Mouse (Mus musculus) small intestine, adult 2 months (tissue): ENCODE data around the gene Plcb2.

ENCODE experiments used
- CTCF ChIP-seq: fragments of 200-500 bp; IDR thresholded peaks from 2 replicates; pipeline ENCODE4 v1.5.1; 2012; ENCODE audit warnings: low read depth, mild to moderate bottlenecking, control low read depth, inconsistent platforms, low read length, moderate library complexity, mixed read lengths; ENCODE audit not compliant: insufficient replicate concordance, insufficient read length; ENCODE audit errors: extremely low read depth
- POLR2A ChIP-seq: fragments of 200-500 bp; IDR thresholded peaks from 2 replicates; pipeline ENCODE4 v1.6.1; 2012; ENCODE audit warnings: low read depth, mild to moderate bottlenecking, control low read depth, inconsistent platforms, low read length, moderate library complexity

DNA sequence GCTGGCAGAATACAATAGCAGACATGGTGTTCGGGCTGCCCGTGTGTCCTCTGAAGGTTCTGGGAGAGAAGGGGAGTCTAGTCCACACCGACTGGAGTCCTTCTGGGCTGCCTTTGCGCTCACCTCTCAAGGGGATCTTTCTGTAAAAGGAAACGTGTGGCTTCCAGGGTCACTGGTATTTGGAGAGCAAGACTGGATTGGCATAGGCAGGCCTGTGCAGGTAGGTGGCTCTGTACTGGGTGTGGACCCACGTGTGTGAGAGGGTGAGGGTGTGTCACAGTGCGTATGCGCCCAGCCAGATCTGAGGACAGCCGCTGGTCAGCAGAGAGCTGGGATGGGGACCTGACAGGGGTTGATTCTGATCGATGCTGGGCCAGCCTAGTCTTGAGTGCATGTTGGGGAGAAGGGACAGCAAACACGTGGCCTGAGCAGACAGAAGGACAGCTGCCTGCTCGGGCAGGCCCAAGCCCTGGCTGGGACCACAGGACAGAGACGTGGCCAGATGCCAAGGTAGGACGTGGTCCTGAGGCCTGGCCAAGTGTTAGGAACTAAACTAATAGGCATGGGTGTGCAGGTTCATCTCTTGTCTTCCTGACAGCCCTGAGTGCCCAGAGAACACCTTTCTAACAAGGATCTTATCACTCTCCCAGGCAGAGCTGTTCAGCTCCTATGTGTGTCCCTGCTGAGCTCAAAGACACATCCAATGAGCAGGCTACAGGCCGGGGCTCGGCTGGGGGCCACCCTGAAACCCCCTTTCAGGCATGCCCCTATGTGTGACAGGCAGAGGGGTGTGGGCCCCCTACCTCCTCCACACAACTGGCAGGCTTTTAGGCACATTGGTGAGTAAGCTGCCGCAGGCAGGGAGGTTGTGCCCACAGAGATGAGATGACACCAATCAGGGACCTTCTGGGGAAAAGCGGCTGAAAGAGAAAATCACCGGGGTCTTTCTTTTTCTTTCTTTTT lies 64.2 kb downstream of the Plcb2 start:
- TF ChIP-seq CTCF (no peak), POLR2A (no peak)
